Mouse (Mus musculus) layer of hippocampus, adult 18-20 months (tissue): ENCODE data around the gene Ptpdc1. TPM values are rescaled to one million over a fixed set of nuclear protein-coding genes. Genes with fewer than 3 reads are reported as not detected.

Experiments used
- DNase-seq, 2 experiments: peaks; one replicate each; pipeline ENCODE4 v3.0.0; 2022; ENCODE audit warnings: low spot score in 2 of 2
- total RNA-seq, 2 experiments: library from RNA; stranded (reverse); gene quantifications; 2 replicates each; pipeline ENCODE4 v1.2.3; 2021

Ptpdc1 gene
- total RNA-seq, 2 experiments from 2014 or later, result 45.5 to 48.1 TPM

DNA sequence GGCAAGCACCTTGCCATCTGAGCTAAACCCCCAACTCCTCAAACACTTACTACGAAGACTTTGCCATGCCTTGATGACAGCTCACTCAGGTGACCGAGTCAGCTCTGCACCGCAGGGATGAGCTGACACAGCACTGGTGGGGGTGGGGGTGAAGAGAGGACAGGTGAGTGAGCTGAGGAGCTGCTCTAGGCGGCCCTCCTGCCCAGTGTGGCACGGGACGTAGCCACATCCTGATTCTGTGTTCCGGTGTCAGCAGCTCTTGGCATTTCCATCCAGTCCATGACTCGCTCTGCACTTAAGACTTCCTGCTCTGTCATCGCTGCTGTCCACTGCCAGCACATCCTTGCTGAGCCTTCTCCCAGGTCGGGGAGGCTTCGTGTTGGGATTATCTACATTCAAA lies 38.1 kb downstream of the Ptpdc1 start:
- DNase-seq, result no peak

DNA sequence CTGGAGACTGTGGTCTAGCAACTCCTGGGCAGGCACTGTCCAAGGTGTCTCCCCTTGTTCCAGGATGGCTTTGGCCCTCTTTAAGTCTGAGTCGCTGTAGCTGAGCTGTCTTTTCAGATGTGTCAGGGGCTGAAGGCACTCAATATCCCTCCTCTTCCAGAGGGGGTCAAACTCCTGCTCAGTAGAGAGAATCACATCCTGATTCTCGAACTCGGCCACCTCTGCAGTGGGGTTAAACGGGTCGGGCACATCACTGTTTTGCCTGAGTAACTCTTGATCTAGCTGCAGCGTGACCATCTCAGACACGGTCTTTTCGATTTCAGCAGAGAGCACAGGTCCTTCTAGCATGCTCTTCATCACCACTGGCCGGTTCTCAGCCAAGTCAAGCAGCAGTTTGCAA lies 39.0 kb downstream of the Ptpdc1 start:
- DNase-seq, result no peak

GRCm38 (mm10) chr13:48585786-48586185 lies 39.7 kb downstream of the Ptpdc1 start:
- no peak for DNase-seq

DNA sequence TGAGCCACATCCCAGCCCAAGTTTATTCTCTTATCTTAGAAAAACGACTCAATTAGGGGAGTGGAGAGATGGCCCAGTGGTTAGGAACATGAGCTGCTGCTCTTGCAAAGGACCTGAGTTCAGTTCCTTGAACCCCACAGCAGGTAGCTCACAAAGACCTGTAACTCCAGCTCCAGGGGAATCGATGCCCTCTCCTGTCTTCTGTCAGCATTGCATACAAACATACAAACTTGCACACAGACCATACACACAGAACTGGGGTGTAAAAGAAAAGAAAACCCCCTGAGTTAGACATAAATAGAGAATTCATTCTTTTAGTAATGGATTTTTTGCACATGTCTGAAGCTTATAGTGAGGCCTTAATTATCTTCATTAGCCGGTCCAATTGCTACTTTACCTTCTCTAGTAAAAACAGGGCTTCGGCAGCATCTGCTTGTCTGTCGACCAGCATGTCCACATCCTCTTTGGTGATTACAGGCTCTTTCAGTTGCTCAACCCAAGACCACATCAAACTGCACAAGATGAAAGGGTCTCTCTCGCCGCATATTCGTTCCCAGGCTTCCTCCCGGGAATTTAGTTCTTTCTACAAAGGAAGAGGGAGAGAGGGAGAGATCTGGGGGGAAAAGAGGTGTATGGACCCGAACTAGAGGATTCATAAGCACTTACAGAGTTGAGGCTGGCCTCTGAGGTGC lies 42.6 kb downstream of the Ptpdc1 start:
- no peak for DNase-seq

DNA sequence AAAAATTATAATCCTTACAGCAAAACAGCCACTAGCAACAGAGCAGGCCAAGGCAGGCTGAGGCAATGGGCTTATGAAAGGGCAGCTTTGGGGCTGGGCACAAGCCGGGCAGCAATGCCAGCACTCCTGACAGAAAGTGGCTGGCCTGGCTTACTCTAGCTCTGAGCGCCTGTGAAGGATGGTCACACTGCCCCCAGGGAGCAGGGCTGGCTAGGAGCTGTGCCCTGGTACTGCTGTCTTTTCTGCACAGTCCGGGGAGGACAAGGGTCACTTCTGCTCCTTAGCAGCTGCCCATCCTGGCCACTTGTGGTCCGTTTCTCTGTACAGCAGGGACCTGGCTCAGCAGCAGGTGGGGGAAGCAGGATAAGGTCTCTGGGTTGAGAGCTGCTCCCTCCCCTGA lies 46.8 kb downstream of the Ptpdc1 start:
- DNase-seq, result no peak

GRCm38 (mm10) chr13:48577836-48578235 lies 47.6 kb downstream of the Ptpdc1 start:
- no peak for DNase-seq

DNA sequence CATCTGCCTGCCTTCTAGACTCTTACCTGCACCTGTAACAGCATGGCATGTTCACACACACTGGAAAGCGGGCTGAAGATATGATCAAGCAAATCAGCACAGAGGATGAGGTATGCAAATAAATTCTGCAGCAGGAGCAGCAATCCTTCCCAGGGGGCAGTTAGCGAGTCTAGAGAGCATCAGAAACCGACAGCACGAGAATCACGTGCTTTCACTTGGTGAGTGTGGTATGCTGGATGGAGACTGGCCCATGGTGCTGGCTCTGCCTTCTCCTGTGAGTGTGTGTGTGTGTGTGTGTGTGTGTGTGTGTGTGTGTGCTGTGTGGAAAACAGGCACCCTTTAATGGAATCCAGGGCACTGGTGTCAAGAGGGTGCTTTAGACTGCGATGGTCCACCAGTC lies 48.5 kb downstream of the Ptpdc1 start:
- DNase-seq, result no peak

DNA sequence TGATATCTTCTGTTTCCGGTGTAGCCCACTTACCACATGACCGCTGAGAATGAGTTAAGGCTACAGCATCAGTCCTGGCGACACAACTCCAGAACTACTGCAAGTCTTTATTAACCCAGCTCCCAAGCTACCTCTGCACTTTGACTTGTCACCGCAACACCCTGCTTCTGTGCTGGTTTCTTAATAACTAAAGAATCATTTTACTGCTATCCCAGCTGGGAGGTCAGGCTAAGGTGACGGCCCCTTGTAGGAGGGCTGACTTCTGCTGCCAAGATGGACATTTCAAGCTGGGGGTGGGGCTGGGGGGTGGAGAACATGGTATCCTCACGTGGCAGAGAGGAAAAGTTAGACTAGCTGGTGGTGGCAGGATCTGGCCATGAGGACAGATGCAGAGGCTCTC lies 50.7 kb downstream of the Ptpdc1 start:
- DNase-seq, result no peak

GRCm38 (mm10) chr13:48573525-48574355 lies 51.7 kb downstream of the Ptpdc1 start:
- DNase-seq, result no peak

DNA sequence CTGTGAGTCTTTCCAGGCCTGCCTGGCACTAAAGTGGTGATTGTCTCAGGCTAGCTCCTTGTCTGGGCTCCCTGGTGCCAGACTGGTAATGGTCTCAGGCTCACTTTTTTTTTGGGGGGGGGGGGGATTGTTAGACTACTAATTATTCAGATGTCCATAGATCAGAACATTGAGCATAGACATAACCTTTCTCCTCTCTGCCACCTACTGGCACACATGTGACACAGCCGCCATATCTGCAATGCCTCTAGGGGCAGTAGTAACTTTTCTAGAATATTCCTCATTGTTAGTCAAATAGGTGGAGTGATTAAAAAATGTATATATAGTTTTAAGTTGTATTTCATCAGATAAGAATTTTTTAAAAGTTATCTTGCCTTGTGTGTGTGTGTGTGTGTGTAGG lies 53.3 kb downstream of the Ptpdc1 start:
- peak in 1 of 2 experiments; percentile 67 for DNase-seq

DNA sequence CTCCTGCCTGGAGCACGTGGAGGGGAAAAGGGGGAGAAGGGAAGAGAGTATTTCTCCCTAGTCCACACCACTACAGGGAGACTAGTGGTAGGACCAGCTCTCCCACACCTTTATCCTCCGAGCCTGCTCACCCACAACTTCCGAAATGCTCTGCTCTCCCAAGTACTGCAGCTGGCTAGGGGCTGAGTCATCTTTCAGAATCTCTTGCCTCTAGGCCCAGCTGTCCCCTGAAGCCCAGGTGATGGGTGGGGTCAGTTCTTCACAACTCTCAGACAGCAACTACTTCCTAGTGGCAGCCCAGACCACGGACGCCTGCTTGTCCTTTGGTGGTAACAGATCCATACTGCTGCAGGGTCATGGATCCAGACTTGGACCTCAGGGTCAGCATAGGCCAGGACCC lies 54.2 kb downstream of the Ptpdc1 start:
- no peak for DNase-seq

DNA sequence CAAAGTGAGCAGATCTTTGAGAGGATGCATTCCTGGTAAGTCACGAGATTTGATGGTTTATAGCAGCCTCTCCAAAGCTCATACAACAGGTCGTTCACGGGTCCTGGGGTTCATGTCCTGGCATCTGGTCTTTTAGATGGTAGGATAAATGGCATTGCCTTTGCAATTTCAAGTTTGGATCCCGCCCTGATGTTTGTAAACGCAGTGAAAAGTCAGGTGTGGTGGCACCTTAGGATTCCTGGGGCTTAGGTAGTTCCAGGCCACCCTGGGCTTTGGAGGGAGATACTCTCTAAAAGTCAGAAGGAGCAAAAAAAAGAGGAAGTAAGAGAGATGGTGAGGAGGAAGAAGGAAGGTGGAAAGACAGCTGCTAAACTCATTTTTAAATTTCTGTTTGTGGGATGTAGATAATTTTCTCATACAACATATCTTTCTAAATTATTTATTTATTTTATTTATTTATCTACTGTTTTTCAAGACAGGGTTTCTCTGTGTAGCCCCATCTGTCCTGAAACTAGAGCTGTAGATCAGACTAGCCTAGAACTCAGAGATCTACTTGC lies 55.8 kb downstream of the Ptpdc1 start:
- no peak for DNase-seq

DNA sequence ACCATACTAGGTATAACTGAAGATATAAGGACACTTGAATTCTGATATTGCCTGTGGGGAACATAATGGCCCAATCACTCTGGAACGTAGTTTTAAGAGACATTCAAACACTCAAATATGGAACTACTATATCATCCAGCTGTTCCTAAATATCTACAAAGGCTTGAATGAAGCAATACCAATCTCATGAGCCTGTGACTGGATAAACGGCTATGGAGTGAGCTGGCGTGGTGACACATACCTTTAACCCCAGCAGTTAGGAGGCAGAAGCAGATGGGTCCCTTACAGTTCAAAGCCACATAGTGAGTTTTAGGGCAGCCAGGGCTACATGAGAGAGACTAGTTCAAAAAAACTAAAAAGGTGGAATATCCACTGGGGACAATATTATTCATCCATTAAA lies 57.8 kb downstream of the Ptpdc1 start:
- DNase-seq, result no peak

GRCm38 (mm10) chr13:48566116-48566935 lies 59.1 kb downstream of the Ptpdc1 start:
- DNase-seq, result peak; percentile 39 to 68

DNA sequence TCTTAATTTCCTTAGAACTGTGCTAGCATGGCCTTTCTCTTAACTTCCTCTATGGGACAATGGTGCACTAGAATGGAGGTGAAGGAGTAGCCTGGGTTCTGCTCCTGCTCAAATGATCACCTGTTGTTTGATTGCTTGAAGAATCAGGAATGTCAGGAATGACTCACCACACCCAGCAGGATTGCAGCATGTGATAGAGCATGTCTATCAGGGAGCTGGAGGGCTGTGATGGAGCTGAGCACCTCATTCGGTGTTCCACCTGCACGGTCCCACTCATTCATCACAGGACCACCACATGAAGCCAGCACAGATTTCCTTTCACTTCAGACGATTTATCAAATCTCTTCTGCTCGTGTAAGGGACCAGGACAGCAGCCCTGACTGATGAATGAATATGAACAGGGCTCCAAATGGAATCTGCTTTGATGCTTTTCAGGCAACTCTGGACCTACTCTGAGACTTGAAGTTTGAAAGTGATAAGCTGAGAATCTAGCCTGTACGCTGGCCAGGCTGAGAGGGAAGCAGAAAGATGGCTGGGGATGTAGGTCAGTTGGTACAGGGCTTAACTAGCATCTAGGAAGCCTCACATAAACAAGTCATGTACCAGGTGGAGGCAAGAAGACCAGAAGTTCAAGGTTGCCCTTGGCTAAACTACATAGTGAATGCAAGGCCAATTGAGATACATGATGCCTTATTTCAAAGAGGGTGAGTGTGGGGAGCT lies 60.4 kb downstream of the Ptpdc1 start:
- DNase-seq, result no peak

- DNase-seq, result no peak
These were observed 63.1 kb downstream of the Ptpdc1 start for GRCm38 (mm10) chr13:48562336-48562735.

DNA sequence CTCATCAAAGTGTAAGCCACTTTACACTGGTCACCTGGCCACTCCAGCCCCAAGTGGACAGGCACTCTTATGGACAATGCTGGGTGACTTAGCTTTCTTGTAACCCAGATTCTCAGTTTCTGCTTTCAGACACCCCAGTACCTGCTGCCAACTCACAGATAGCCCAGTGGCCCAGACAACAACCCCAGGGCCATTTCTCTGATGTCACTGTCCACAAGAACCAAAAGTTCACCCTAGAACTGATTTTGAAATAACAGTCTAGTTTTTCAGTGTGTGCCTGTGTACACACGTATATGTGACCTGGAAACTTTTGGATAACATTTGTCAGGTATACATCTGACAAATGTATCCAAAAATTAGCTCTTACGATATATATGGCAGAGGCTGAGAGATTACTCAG lies 64.0 kb downstream of the Ptpdc1 start:
- DNase-seq, result no peak

- no peak for DNase-seq
These were observed 69.5 kb downstream of the Ptpdc1 start for GRCm38 (mm10) chr13:48555976-48556375.

DNA sequence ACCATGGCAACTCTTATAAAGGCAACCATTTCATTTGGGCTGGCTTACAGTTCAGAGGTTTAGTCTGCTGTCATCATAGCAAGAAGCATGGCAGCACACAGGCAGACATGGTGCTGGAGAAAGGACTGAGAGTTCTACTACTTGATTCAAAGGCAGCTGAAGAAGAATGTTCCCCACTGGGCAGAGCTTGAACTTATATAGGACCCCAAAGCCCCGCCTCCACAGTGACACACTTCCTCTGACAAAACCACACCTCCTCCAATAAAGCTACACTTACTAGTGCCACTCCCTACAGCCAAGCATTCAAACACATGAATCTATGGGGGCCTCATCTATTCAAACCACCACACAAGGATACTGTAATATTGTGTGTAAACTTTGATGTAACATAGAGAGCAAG lies 70.9 kb downstream of the Ptpdc1 start:
- no peak for DNase-seq

DNA sequence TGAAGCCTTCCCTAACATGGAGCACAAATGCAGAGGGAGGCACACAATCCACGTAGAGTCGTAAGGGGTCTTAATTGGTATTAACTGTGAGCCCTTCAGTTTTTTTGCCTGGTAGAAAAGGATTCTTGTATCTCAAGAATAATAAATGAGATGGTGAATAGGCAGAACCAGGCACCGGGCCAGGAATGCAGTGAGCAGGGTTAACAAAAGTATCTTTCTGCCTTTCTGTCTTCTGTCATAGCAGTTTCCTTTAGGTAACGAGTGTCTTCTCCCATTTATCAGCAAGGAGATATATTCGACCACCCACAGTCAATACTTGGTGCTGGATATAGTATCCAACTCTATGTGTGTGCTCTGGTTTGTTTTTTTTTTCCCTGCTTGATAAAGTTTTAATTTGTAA lies 72.0 kb downstream of the Ptpdc1 start:
- DNase-seq, result no peak
